Comparison of ENCODE assay signal across 24 mouse cellular contexts in genomic region chr15:77593557-77593956, GRCm38 (mm10). TPM values are rescaled to one million over a fixed set of nuclear protein-coding genes. Genes with fewer than 3 reads are reported as not detected.
"Had no signal": no experiment of that assay in that cellular context is flagged by ENCODE, and none has a peak within 500 bp of the region (broad histone marks: within the 10 kb centered on the region; RNA-seq: fewer than 3 reads in every experiment).

No protein-coding gene starts in this region.

- DNase-seq: lung, adult 18-20 months; lung, postnatal 10 days; lung, postnatal 4 days; right cerebral cortex, postnatal 14 days; thymus, adult 2 months; thymus, postnatal 25 days; thymus, postnatal 4 days had no signal

- H3K9ac ChIP-seq: liver, embryonic 14.5 days; lung, embryonic 15.5 days; midbrain, embryonic 13.5 days; midbrain, embryonic 15.5 days; neural tube, embryonic 12.5 days; stomach, embryonic 15.5 days had no signal

- H3K27me3 ChIP-seq: lung, embryonic 15.5 days; midbrain, embryonic 13.5 days; midbrain, embryonic 15.5 days; neural tube, embryonic 12.5 days; stomach, embryonic 15.5 days had no signal

- H3K4me2 ChIP-seq: lung, embryonic 15.5 days; midbrain, embryonic 13.5 days; midbrain, embryonic 15.5 days; neural tube, embryonic 12.5 days; stomach, embryonic 15.5 days had no signal

- H3K4me3 ChIP-seq: lung, embryonic 15.5 days; midbrain, embryonic 10.5 days; midbrain, embryonic 13.5 days; midbrain, embryonic 15.5 days; neural tube, embryonic 12.5 days; stomach, embryonic 15.5 days had no signal

- H3K9me3 ChIP-seq: lung, embryonic 15.5 days; midbrain, embryonic 10.5 days; midbrain, embryonic 13.5 days; midbrain, embryonic 15.5 days; neural tube, embryonic 12.5 days; stomach, embryonic 15.5 days had no signal

- H3K27ac ChIP-seq: liver, embryonic 14.5 days; lung, embryonic 15.5 days; midbrain, embryonic 10.5 days; midbrain, embryonic 13.5 days; midbrain, embryonic 15.5 days; neural tube, embryonic 12.5 days; stomach, embryonic 15.5 days; stomach, postnatal 0 days had no signal

- H3K36me3 ChIP-seq: lung, embryonic 15.5 days; midbrain, embryonic 10.5 days; midbrain, embryonic 13.5 days; midbrain, embryonic 15.5 days; neural tube, embryonic 12.5 days; stomach, embryonic 15.5 days had no signal

- H3K4me1 ChIP-seq: lung, embryonic 15.5 days; midbrain, embryonic 10.5 days; midbrain, embryonic 13.5 days; midbrain, embryonic 15.5 days; neural tube, embryonic 12.5 days; stomach, embryonic 15.5 days had no signal

- ATAC-seq: midbrain, embryonic 13.5 days; midbrain, embryonic 15.5 days had no signal

RNA-seq across cellular contexts. Expression of gene Apol10b, which starts 2.4 kb away (rescaled TPM):
- total RNA-seq: megakaryocyte, adult 5-6 weeks; megakaryocyte-erythroid progenitor cell, adult 5-6 weeks; midbrain, postnatal 0 days; monocyte, adult 5-6 weeks; neutrophil, adult 5-6 weeks had no signal
- polyA plus RNA-seq: liver, embryonic 14.5 days; liver, embryonic 16.5 days; midbrain, embryonic 10.5 days; midbrain, embryonic 13.5 days; midbrain, postnatal 0 days; neural tube, embryonic 12.5 days; neural tube, embryonic 14.5 days had no signal

RNA-seq across cellular contexts. Expression of gene Gm36245, which starts 5.5 kb away (rescaled TPM):
- total RNA-seq: megakaryocyte, adult 5-6 weeks; megakaryocyte-erythroid progenitor cell, adult 5-6 weeks; midbrain, postnatal 0 days; monocyte, adult 5-6 weeks; neutrophil, adult 5-6 weeks had no signal
- polyA plus RNA-seq: liver, embryonic 14.5 days; liver, embryonic 16.5 days; lung, embryonic 15.5 days; midbrain, embryonic 10.5 days; midbrain, embryonic 13.5 days; midbrain, embryonic 15.5 days; midbrain, postnatal 0 days; neural tube, embryonic 12.5 days; neural tube, embryonic 14.5 days; spleen, adult 2 months; stomach, embryonic 15.5 days; stomach, postnatal 0 days; thymus, adult 2 months; urinary bladder, adult 2 months had no signal

RNA-seq across cellular contexts. Expression of gene 1700025B11Rik, which starts 31.9 kb away (rescaled TPM):
- total RNA-seq: megakaryocyte, adult 5-6 weeks; megakaryocyte-erythroid progenitor cell, adult 5-6 weeks; midbrain, postnatal 0 days; monocyte, adult 5-6 weeks; neutrophil, adult 5-6 weeks had no signal
- polyA plus RNA-seq: liver, embryonic 14.5 days; liver, embryonic 16.5 days; lung, embryonic 15.5 days; midbrain, embryonic 10.5 days; midbrain, embryonic 13.5 days; midbrain, embryonic 15.5 days; neural tube, embryonic 12.5 days; neural tube, embryonic 14.5 days; spleen, adult 2 months; stomach, embryonic 15.5 days; stomach, postnatal 0 days; thymus, adult 2 months; urinary bladder, adult 2 months had no signal

RNA-seq across cellular contexts. Expression of gene Apol11b, which starts 49.5 kb away (rescaled TPM):
- total RNA-seq: megakaryocyte, adult 5-6 weeks; midbrain, postnatal 0 days had no signal
- polyA plus RNA-seq: midbrain, embryonic 10.5 days; midbrain, embryonic 13.5 days; midbrain, embryonic 15.5 days; midbrain, postnatal 0 days; neural tube, embryonic 12.5 days; neural tube, embryonic 14.5 days had no signal
